Mouse (Mus musculus) natural killer cell, adult 2 months (primary cell): ENCODE results near the gene Mospd3.
"Not testable (repeated sequence)": the region's sequence is repeated elsewhere in the genome, so short reads cannot be mapped to it uniquely, and the experiment has no call there.

ENCODE experiments used
- DNase-seq, 2 experiments: peaks; one replicate each; pipeline ENCODE4 v3.0.0; 2022; ENCODE audit warnings: low spot score in 2 of 2

Gene Mospd3

GRCm38 (mm10) chr5:137615347-137615746 lies 14.5 kb upstream of the Mospd3 start:
- DNase-seq, result no peak

GRCm38 (mm10) chr5:137614921-137615320 lies 14.1 kb upstream of the Mospd3 start:
- not testable (repeated sequence) for DNase-seq

GRCm38 (mm10) chr5:137613550-137613949 lies 12.7 kb upstream of the Mospd3 start, which contains the start of gene Pcolce:
Gene Pcolce, minus strand, starts transcription at chr5:137613784.
- no peak for DNase-seq

GRCm38 (mm10) chr5:137613076-137613475 lies 12.2 kb upstream of the Mospd3 start:
- no peak for DNase-seq

- no peak for DNase-seq
These were observed 10.4 kb upstream of the Mospd3 start for GRCm38 (mm10) chr5:137611245-137611602.

- DNase-seq, result no peak
These were observed 9.8 kb upstream of the Mospd3 start for GRCm38 (mm10) chr5:137610548-137611244.

GRCm38 (mm10) chr5:137610056-137610455 lies 9.2 kb upstream of the Mospd3 start:
- no peak for DNase-seq

GRCm38 (mm10) chr5:137609292-137609691 lies 8.4 kb upstream of the Mospd3 start:
- no peak for DNase-seq

GRCm38 (mm10) chr5:137608654-137609190 lies 7.9 kb upstream of the Mospd3 start:
- DNase-seq, result no peak

- DNase-seq, result no peak
These were observed 7.2 kb upstream of the Mospd3 start for GRCm38 (mm10) chr5:137607860-137608653.

GRCm38 (mm10) chr5:137601365-137601729 lies 489 bp upstream of the Mospd3 start:
- no peak for DNase-seq

GRCm38 (mm10) chr5:137600281-137600618 lies 608 bp downstream of the Mospd3 start:
- no peak for DNase-seq

- DNase-seq, result no peak
These were observed 1.3 kb downstream of the Mospd3 start for GRCm38 (mm10) chr5:137599600-137599999.

GRCm38 (mm10) chr5:137598100-137598826 lies 2.6 kb downstream of the Mospd3 start:
- no peak for DNase-seq

GRCm38 (mm10) chr5:137597625-137598024 lies 3.2 kb downstream of the Mospd3 start:
- DNase-seq, result no peak

GRCm38 (mm10) chr5:137596601-137597261 lies 4.1 kb downstream of the Mospd3 start:
- DNase-seq, result peak; percentile 62 to 68

- no peak for DNase-seq
These were observed 4.9 kb downstream of the Mospd3 start for GRCm38 (mm10) chr5:137595921-137596320.

- no peak for DNase-seq
These were observed 10.4 kb downstream of the Mospd3 start for GRCm38 (mm10) chr5:137590507-137590906.

GRCm38 (mm10) chr5:137584976-137585375 lies 15.9 kb downstream of the Mospd3 start:
- peak; percentile 58 to 70 for DNase-seq

GRCm38 (mm10) chr5:137583670-137584169 lies 17.1 kb downstream of the Mospd3 start:
- DNase-seq, result no peak

GRCm38 (mm10) chr5:137582702-137583101 lies 18.2 kb downstream of the Mospd3 start:
- DNase-seq, result no peak

- no peak for DNase-seq
These were observed 20.6 kb downstream of the Mospd3 start for GRCm38 (mm10) chr5:137580246-137580645.
